Mouse (Mus musculus) stomach, embryonic 15.5 days (tissue): ENCODE data around the gene Meaf6. TPM values are rescaled to one million over a fixed set of nuclear protein-coding genes. Genes with fewer than 3 reads are reported as not detected.

Experiments
- ATAC-seq: fragments of 200-750 bp; cut with Nextera tagmentation; 2 replicates; pipeline ENCODE4 v1.8.0; 2017; ENCODE audit warnings: low read depth, moderate number of reproducible peaks, moderate TSS enrichment; ENCODE audit not compliant: insufficient read depth, low FRiP score
- H3K27ac ChIP-seq: fragments of 300-500 bp; sonication (generic); 2 replicates; pipeline ENCODE4 v1.5.1; 2015; ENCODE audit warnings: mild to moderate bottlenecking, inconsistent platforms
- H3K27me3 ChIP-seq: fragments of 300-500 bp; sonication (generic); replicated peaks from 2 replicates; pipeline ENCODE4 v1.6.1; 2015; ENCODE audit warnings: inconsistent platforms
- H3K36me3 ChIP-seq: fragments of 300-500 bp; sonication (generic); 2 replicates; pipeline ENCODE4 v1.6.1; 2015; ENCODE audit warnings: inconsistent platforms
- H3K4me1 ChIP-seq: fragments of 300-500 bp; sonication (generic); 2 replicates; pipeline ENCODE4 v1.6.1; 2015; ENCODE audit warnings: inconsistent platforms
- H3K4me2 ChIP-seq: fragments of 300-500 bp; sonication (generic); 2 replicates; pipeline ENCODE4 v1.6.1; 2015; ENCODE audit warnings: mild to moderate bottlenecking, inconsistent platforms
- H3K4me3 ChIP-seq: fragments of 300-500 bp; sonication (generic); replicated peaks from 2 replicates; pipeline ENCODE4 v1.5.1; 2015; ENCODE audit warnings: inconsistent platforms
- H3K9ac ChIP-seq: fragments of 300-500 bp; sonication (generic); 2 replicates; pipeline ENCODE4 v1.6.1; 2015; ENCODE audit warnings: inconsistent platforms
- H3K9me3 ChIP-seq: fragments of 300-500 bp; sonication (generic); 2 replicates; pipeline ENCODE4 v1.6.1; 2016; ENCODE audit warnings: inconsistent platforms
- WGBS: fragments of 180-500 bp; shearing (Covaris S2); methylation state at CpG from one replicate; pipeline ENCODE4 v1.1.7; 2015; 5-methylcytosine and 5-hydroxymethylcytosine counted together
- polyA plus RNA-seq: library from polyadenylated mRNA; unstranded; fragments of >200 nt; fragmentation: Nextera tagmentation; extraction: Ambion mirVana; gene quantifications from 2 replicates; pipeline ENCODE4 v1.2.1, GENCODE M21; 2015

Meaf6 gene
- 45.9 and 52.1 TPM in 2 replicates for polyA plus RNA-seq

DNA sequence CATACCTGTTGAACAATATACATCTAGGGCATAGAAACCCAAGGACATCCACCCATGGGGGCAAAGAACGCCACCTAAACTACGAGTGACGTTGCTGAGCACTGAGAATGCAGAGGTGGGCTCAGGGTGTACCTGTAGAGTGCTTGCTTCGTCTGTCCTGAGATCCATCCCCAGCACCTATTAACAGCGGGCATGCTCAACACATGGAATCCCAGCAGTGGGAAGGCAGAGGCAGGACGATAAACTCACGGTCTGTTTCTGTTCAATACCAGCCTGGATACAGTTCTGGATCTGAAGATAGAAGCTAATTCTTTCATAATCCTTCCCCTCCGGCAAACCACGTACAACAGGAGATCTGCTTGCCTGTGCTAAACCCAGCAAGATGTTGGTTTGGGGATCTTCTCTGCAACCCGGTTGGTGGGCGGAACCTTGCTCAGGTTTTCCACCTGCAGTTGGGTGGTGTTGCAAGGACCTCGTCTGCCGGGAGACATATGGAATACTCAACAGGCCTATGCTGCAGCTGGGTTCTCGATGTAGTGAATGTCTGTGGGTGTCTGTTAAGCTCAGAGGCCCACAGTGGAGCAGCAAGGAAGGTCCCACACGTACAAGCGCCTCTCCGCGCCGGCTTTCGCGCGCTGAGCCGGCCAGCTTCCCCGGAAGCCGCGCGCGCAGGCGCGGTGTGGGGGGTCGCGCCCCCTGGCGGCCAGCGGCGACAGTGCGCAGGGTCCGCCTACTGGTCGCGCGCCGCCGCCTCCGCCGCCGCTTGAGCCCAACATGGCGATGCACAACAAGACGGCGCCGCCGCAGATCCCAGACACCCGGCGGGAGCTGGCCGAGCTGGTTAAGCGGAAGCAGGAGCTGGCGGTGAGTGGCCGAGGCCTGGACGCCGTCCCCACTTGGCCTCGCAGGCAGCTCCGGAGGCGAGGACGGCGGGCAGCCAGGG, at the start of gene Meaf6:
Gene Meaf6 (plus strand): TSS at position 732 of the 943 bp plus-strand sequence.
- Histone ChIP-seq H3K9ac (peak within 1 kb of the TSS; percentile 91), H3K4me1 (peaks cover 14% of the 10 kb centered on the region), H3K27ac (peak within 1 kb of the TSS; percentile 99), H3K4me2 (peak within 1 kb of the TSS; percentile 87), H3K27me3 (no peaks in the 10 kb centered on the region), H3K36me3 (peaks cover 18% of the 10 kb centered on the region), H3K9me3 (no peaks in the 10 kb centered on the region), H3K4me3 (peak within 1 kb of the TSS; percentile 82)
- peak; percentile 90 for ATAC-seq
- 1% methylated on average over 63 of the region's 63 CpGs for WGBS

DNA sequence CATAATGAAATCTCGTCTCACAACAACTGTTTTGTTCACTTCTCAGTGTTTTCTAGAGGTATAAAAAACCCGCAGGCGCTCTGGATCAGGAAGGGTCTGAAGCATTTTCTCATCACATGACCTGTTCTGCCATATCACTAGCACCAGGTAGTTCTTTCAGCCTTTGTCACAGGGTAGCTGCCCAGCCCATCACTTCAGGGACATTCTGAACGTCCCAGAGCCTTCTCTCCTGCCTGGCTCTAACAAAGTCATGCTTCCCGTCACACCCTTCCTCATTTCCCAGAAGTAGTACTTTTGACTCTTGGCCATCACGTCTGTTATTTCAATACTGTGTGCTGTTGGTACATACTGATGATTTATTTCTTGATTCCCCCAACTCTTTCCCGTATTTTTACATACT, 40.5 kb upstream of the Meaf6 start:
- H3K36me3 ChIP-seq: peaks cover 51% of the 10 kb centered on the region
- 90% methylated on average over 7 of the region's 7 CpGs for WGBS
- no peak overlapping the region for H3K27ac ChIP-seq
- H3K4me3 ChIP-seq: no peak overlapping the region
- H3K9me3 ChIP-seq: no peaks in the 10 kb centered on the region
- no peaks in the 10 kb centered on the region for H3K4me1 ChIP-seq
- ATAC-seq: no peak
- H3K27me3 ChIP-seq: no peaks in the 10 kb centered on the region
- no peak overlapping the region for H3K9ac ChIP-seq
- no peak overlapping the region for H3K4me2 ChIP-seq

DNA sequence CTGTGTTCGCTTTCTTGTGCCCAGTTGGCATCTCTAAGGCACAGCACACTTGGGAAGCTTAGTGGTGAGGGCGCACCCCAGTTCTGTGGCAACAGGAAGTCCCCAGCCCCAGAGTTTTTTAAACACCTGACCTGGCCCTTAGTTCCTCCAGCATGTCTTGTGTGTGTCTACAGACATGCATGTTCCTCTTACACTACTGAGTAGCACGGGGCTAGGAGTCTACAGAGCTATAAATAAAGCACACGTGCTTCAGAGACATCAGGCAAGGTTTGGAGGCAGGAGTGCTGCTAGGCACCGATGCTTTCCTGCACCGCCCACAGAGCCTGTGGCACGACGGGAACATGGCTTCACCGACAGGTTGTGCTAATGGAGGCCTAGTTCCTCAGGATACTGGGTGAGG, 29.5 kb upstream of the Meaf6 start:
- Histone ChIP-seq H3K27ac (no peak overlapping the region), H3K9me3 (no peaks in the 10 kb centered on the region), H3K9ac (no peak overlapping the region), H3K4me3 (no peak overlapping the region), H3K27me3 (no peaks in the 10 kb centered on the region), H3K36me3 (peaks cover 41% of the 10 kb centered on the region), H3K4me1 (0 out of 2 replicates have a peak, but pooled peaks cover 3% of the 10 kb centered on the region), H3K4me2 (no peak overlapping the region)
- 85% methylated on average over 9 of the region's 9 CpGs for WGBS
- ATAC-seq: no peak

DNA sequence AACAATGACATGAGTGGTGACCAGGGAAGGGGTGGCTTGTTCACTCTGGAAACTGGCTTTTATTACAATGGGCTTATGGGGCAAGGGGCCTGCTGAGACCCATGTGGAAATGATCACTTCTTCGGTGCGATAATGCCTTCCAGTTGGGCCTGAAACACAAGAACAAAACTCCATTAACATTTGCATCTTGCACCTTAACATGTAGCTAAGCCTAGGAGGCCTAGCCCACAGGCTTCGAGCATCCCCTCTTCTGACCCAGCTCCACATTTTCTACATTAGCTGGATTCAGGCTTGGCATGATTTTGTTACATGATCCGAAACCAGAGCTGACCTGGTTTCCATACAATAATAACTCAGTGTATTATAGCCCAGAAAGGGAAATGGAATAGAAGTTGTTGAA, 28.5 kb upstream of the Meaf6 start:
- Histone ChIP-seq H3K4me1 (0 out of 2 replicates have a peak, but pooled peaks cover 3% of the 10 kb centered on the region), H3K4me3 (no peak overlapping the region), H3K27me3 (no peaks in the 10 kb centered on the region), H3K9me3 (no peaks in the 10 kb centered on the region), H3K36me3 (peaks cover 36% of the 10 kb centered on the region), H3K4me2 (no peak overlapping the region), H3K9ac (no peak overlapping the region), H3K27ac (no peak overlapping the region)
- 85% methylated on average over 4 of the region's 4 CpGs for WGBS
- no peak for ATAC-seq

DNA sequence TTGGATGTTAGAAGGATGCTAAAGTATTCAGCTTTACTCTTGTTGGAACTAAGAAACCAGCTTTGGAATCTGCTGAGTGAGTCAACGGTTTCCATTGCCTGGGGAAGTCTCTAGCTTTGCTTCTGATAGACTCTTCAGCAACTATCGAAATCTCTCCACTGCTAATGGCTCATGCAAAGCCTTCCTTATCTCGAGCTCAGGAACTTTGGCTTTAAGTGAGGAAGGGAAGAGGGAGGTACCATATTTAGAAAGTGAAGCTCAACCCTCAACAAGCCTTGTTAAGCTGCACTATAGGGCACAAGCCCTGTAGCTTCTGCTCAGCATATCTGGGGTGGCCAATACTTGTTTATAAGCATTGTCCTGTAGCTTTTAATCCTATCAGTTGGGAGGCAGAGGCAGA, 27.7 kb upstream of the Meaf6 start:
- Histone ChIP-seq H3K9me3 (no peaks in the 10 kb centered on the region), H3K36me3 (peaks cover 32% of the 10 kb centered on the region), H3K27ac (no peak overlapping the region), H3K27me3 (no peaks in the 10 kb centered on the region), H3K4me2 (no peak overlapping the region), H3K9ac (no peak overlapping the region), H3K4me3 (no peak overlapping the region), H3K4me1 (0 out of 2 replicates have a peak, but pooled peaks cover 3% of the 10 kb centered on the region)
- ATAC-seq: no peak
- 42% methylated on average over 3 of the region's 3 CpGs for WGBS

DNA sequence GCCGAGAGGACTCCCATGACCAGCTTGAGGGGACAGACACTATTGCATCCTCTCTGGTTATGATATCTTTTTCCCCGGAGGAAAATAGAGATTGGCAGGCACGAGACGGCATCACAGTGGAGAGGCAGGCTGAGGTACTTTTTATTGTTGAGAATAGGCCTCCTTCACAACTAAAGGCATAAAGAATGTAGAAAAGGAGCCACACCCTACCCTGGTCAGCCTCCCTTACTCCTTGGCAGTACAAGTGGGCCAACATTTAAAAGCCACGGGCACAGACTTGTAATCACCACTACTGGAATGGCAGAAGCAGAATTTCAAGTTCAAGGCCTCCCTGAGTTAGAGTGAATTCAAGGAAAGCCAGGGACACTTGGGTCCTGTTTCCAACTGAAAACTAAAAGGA, 26.9 kb upstream of the Meaf6 start:
- 55% methylated on average over 5 of the region's 5 CpGs for WGBS
- ATAC-seq: no peak
- Histone ChIP-seq H3K9me3 (no peaks in the 10 kb centered on the region), H3K4me3 (no peak overlapping the region), H3K27ac (no peak overlapping the region), H3K27me3 (no peaks in the 10 kb centered on the region), H3K4me2 (no peak overlapping the region), H3K4me1 (0 out of 2 replicates have a peak, but pooled peaks cover 3% of the 10 kb centered on the region), H3K36me3 (peaks cover 27% of the 10 kb centered on the region), H3K9ac (no peak overlapping the region)

DNA sequence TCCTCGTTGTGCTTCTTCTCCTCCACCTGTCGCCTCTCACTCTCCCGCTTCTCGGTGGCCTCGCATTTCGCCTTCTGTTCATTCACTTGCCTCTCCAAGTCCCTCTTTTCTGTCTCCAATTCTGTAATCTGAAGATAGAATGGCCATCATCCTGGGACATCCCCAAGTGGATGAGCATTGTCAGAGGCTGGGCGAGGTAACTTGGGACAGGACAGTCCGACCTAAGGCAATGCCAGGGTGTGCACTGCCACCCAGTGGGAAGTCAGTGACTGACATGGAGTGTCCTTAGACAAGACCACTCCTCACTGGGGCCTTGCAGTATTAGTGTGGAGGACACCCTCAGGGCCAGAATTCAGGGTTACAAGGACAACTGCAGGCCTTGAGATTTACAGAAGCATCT, 25.9 kb upstream of the Meaf6 start:
- H3K36me3 ChIP-seq: peaks cover 18% of the 10 kb centered on the region
- H3K4me2 ChIP-seq: peak overlapping the region; percentile 48
- no peaks in the 10 kb centered on the region for H3K9me3 ChIP-seq
- ATAC-seq: no peak; the same call in 1 of the 2 replicates
- no peak overlapping the region; the same call in 1 of the 2 replicates for H3K4me3 ChIP-seq
- H3K27ac ChIP-seq: no peak overlapping the region
- H3K4me1 ChIP-seq: 0 out of 2 replicates have a peak, but pooled peaks cover 3% of the 10 kb centered on the region
- H3K27me3 ChIP-seq: no peaks in the 10 kb centered on the region
- no peak overlapping the region for H3K9ac ChIP-seq
- WGBS: 2% methylated on average over 8 of the region's 8 CpGs

DNA sequence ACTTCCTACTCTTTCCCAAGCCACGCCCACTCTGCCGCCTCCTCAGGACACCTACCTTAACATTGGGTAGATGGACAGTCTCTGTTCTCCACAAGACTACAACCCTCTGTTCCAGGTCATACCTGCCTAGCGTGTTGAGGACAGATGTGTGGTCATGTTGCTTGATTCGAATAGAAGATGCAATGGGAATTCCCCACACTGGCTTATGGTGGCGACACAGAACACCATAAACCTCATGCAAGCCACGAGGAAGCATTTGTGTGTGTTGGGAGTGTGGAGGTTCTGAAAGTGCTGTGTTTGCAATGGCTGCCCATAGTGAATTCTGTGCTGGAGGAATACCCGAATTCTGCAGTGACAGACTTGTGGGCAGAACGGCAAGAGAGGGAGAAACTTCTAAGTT, 21.1 kb upstream of the Meaf6 start:
- Histone ChIP-seq H3K27me3 (no peaks in the 10 kb centered on the region), H3K9ac (no peak overlapping the region), H3K4me1 (peaks cover 15% of the 10 kb centered on the region), H3K4me2 (no peak overlapping the region), H3K27ac (no peak overlapping the region), H3K36me3 (peaks cover 2% of the 10 kb centered on the region; the same call in 1 of the 2 replicates), H3K4me3 (no peak overlapping the region), H3K9me3 (no peaks in the 10 kb centered on the region)
- WGBS: 68% methylated on average over 8 of the region's 8 CpGs
- no peak for ATAC-seq

DNA sequence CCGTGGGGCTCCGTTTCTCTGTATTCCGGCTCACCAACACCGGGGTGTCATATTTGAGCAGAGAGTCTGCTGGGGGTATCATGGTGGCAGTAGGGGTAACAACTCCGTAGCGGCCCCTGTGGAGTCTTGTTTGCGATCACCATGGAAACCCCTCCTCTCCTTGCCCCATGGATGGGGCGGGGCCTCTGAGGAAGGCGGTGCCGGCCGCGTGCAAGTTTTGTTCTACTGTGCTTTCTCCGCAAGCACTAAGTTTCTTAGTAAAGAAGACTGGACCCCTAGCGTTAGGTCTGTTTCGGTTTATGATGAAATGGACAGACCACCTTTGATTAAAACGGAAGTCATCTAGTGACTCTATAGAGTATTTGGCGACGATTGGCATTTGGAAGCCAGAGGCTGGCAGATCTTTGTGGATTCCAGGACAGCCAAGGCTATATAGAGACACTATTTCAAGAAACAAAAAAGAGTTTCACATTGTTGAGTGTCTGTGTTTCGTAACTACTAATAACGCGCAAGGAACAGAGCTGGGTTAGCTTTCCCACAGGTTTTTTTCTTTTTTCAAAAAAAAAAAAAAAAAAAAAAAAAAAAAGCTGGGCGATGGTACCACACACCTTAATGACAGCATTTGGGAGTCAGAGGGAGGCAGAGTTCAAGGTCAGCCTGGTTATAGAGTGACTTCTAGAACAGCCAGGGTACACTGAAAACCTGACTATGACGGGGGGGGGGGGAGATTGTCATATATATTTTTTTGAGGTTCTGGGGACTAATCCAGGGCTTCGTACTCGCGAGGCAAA, 19.2 kb upstream of the Meaf6 start, which contains the start of gene Dnali1:
Gene Dnali1 (minus strand): TSS at position 187 of the 791 bp plus-strand sequence.
- peaks cover 12% of the 10 kb centered on the region for H3K36me3 ChIP-seq
- no peaks in the 10 kb centered on the region for H3K27me3 ChIP-seq
- WGBS: 3% methylated on average over 26 of the region's 26 CpGs
- peak within 1 kb of the TSS; percentile 72 for H3K27ac ChIP-seq
- no peaks in the 10 kb centered on the region for H3K9me3 ChIP-seq
- H3K4me2 ChIP-seq: peak within 1 kb of the TSS; percentile 91
- peak within 1 kb of the TSS; percentile 96; the same call in 1 of the 2 replicates for H3K9ac ChIP-seq
- ATAC-seq: 0 out of 2 replicates have a peak, but pooled peaks have one; percentile 37
- H3K4me3 ChIP-seq: peak within 1 kb of the TSS; percentile 85
- H3K4me1 ChIP-seq: peaks cover 14% of the 10 kb centered on the region

DNA sequence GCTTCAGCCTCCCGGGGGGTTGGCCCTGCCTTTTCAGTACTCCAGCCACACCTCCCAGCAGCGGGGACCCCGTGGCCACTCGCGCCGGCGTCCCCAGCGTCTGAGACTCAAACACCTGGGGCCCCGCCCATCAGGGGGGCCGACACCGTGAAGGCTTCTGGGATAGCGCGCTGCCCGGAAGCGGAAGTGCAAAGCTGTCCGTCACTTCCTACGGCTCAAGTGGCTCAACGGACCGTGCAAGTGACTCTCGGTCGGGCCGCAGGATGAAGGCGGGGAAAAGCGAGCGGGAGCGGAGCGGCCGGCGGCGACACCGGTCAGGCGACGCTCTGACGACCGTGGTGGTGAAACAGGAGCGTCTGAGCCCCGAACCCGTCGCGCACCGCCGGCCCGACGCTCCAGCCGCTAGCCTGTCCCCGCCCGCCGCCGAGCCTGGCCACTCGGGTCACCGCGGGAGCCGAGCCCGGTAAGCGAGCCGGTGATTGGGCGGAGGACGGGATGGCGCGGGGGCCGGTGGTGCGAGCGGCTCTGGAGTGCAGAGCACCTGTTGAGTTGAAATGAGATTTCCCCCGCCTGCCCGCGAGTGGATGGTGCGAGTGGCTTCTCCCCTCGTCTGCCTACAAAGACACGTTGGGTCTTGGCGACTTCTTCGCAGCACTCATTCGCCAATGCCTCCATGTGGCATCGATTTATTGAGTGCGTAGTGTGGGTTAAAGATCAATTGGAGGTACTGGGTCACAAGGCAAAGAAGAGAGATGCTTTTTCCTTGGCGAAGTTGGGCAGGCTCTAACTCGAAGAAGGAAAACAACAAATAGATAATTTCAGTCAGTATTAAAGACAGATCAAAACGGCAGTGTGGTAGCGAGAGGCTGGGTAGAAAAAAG, 18.2 kb upstream of the Meaf6 start, which contains the start of gene Snip1:
Gene Snip1 (plus strand): TSS at position 183 of the 881 bp plus-strand sequence.
- Histone ChIP-seq H3K4me2 (peak within 1 kb of the TSS; percentile 91), H3K36me3 (peaks cover 21% of the 10 kb centered on the region), H3K4me3 (peak within 1 kb of the TSS; percentile 85), H3K4me1 (peaks cover 14% of the 10 kb centered on the region), H3K9ac (peak within 1 kb of the TSS; percentile 96), H3K27ac (peak within 1 kb of the TSS; percentile 72), H3K9me3 (no peaks in the 10 kb centered on the region), H3K27me3 (no peaks in the 10 kb centered on the region)
- ATAC-seq: peak; percentile 93
- under 1% methylated on average over 78 of the region's 78 CpGs for WGBS

DNA sequence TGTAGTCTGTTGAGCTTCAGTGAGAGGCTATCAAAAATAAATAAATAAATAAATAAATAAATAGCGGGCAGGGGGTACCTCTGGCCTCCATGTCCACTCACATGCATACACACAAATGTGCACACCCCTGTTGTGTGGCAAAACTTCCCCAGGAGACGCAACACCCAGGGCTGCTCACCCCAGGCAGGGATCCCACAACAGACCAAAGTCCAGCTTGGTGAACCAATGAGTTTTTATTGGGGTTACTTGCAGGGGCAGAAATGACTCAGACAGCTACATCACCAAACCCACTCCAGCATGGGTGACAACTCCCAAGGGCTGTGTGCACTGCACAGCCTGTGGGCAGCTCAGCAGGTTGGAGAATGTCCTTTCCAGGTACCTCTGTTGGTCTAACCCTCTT, 7.2 kb upstream of the Meaf6 start:
- no peak overlapping the region for H3K4me3 ChIP-seq
- H3K9ac ChIP-seq: no peak overlapping the region
- 84% methylated on average over 2 of the region's 2 CpGs for WGBS
- no peaks in the 10 kb centered on the region for H3K27me3 ChIP-seq
- no peak overlapping the region for H3K27ac ChIP-seq
- H3K4me1 ChIP-seq: no peaks in the 10 kb centered on the region
- H3K9me3 ChIP-seq: no peaks in the 10 kb centered on the region
- no peak overlapping the region for H3K4me2 ChIP-seq
- ATAC-seq: 0 out of 2 replicates have a peak, but pooled peaks have one; percentile 10
- peaks cover 34% of the 10 kb centered on the region for H3K36me3 ChIP-seq
